Mouse (Mus musculus): ENCODE measurements around the gene Gm3415.
"Not testable (repeated sequence)": the region's sequence is repeated elsewhere in the genome, so short reads cannot be mapped to it uniquely, and the experiment has no call there.

Gm3415 gene

GRCm38 (mm10) chr5:146599216-146599615 is 43.3 kb downstream of the Gm3415 start:
- DNase-seq (ENCODE audit: low spot score): not testable (repeated sequence)

DNA sequence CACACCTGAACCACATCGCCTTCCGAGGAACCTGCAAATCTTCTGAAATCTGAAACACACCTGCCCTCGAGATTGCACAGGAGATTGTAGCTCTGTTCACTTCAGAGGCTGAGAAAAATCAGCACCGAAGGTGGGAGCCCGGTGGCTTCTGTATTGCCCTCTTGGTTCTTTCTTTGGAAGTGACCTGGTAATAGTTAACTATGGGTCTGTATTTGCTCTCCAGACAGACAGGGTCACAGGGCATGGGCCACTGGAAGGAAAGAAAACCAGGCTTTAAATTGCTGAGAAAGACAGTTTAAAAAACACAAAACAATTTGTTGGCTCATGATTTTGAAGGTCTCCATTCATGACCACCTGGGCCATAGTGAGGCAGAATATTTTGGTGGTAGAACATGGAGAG is 44.0 kb downstream of the Gm3415 start:
- no peak for DNase-seq (ENCODE audit: low spot score)

DNA sequence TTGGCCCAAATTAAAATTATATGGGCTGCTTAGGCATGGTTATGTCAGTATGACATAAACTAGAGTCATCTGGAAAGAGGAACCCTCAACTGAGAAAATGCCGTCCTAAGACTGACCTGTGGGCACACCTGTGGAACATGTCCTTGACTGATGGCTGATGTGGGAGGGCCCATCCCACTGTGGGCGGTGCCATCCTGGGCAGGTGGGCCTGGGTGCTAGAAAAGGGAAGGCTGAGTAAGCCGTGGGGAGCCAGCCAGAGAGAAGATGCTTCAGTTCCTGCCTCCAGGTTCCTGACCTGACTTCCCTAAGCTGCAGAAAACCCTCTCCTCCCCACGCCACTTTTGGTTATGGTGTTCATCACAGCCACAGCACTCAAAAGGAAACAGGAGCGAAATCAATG is 50.3 kb downstream of the Gm3415 start:
- DNase-seq (ENCODE audit: low spot score): no peak

DNA sequence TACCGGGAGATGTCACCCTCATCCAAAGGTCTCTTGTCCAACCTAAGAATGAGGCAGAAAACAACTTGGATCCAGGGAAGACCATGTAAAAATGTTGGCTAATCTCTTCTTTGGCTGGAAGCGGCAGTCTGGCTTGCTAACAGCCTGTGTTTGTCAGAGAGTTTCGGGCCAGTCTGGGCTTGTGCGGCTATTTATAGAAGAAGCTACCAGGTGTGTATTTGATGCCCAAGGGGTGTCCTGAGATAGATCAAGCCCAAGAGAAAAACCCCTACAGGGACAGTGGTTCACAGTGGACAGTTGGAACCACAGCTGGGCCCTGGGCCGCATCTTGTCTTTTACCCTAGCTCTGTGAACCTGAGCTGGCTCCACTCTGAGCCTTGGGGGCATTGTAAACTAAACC is 51.0 kb downstream of the Gm3415 start:
- no peak for DNase-seq (ENCODE audit: low spot score)

GRCm38 (mm10) chr5:146607816-146608215 is 51.9 kb downstream of the Gm3415 start:
- DNase-seq (ENCODE audit: low spot score): no peak
